Mouse (Mus musculus) liver, adult (tissue): ENCODE measurements around the gene Ndufs7.

Source experiments
- GATA4 ChIP-seq: IDR thresholded peaks from 2 replicates; pipeline ENCODE4 v1.6.1; 2014; ENCODE audit warnings: mild to moderate bottlenecking, low read length; ENCODE audit not compliant: insufficient replicate concordance

Gene Ndufs7

DNA sequence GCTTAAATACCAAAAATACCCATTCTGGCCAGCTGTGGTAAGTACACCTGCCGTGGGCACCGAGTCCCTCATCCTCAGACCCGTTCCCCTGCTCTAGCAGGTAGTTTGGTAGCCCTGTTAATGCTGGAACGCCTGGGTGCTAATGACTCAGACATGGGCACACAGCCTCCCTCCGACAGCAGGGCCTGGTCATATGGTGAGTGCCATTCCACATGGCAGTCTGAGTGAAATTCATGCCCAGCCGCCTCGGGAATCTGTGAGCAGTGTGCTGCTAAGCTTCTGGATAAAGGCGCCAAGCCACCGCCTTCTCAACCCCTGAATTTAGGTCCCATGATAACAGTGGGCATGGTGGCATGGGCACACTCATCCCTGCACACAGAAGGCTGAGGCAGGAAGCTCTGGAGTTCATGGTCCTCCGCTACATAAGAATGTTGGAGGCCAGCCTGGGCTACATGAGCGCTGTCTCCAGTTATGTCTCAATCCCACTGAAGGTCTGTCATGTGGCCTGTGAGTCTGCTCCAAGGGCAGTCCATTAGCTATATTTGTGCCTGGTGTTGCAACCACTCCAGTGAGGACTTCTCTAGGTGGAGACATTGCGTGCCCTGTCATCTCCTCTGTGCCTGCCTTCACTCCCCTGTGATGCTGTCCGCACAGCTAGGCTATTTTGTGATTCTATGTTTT lies 12.6 kb upstream of the Ndufs7 start:
- no peak for TF ChIP-seq GATA4

DNA sequence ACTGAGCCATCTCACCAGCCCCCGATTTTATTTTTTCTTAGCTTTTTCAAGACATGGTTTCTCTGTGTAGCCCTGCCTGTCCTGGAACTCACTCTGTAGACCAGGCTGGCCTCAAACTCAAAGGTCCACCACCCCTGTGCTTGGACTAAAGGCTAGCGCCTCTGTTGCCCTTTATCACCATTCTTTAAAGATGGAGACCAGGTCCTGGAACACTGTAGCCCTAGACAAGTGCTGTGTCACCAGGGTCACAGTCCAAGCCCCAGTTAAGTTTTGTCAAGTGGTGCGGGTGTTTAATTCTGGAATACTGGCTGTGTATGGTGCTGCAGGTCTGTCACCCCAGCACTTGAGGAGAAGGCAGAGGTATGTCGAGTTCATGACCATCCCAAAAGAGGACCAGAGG lies 11.9 kb upstream of the Ndufs7 start:
- no peak for TF ChIP-seq GATA4

DNA sequence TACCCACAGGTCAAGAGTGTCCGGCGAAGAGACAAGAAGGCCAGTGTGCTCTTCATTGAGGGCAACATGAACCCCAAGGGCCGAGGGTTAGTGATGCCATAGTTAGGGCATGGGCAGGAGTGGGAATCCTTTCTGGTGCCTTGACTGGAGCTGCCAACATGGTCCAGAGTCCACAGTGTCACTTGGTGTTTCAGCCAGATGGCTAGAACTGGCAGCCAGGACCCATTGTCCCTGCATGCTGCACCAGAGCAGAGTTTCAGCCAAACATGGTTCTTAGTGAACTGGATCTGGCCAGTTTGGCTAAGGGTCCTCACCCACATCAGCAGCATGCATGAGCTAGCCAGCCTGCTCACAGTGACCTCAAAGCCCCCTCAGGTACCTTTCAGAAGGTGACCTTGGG lies 10.6 kb upstream of the Ndufs7 start:
- no peak for TF ChIP-seq GATA4

DNA sequence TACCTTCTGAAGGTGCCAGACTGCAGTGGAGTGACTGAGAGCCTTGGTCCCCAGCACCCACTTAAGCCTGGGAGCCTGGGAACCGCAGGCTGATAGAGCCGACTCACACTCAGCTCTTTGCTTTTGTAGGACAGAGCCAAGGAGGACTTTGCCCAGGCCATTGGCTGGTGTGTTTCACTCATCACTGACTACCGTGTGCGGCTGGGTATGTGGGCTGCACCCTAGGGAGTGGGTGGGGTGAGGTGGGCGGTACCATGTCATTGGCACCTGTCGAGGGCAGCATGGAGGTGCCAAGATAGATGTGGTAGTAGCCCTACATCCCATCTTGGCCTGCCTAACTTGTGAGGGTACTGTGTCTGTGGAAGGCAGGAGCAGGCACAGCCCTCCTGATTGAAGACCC lies 9.1 kb upstream of the Ndufs7 start:
- TF ChIP-seq GATA4 = no peak

DNA sequence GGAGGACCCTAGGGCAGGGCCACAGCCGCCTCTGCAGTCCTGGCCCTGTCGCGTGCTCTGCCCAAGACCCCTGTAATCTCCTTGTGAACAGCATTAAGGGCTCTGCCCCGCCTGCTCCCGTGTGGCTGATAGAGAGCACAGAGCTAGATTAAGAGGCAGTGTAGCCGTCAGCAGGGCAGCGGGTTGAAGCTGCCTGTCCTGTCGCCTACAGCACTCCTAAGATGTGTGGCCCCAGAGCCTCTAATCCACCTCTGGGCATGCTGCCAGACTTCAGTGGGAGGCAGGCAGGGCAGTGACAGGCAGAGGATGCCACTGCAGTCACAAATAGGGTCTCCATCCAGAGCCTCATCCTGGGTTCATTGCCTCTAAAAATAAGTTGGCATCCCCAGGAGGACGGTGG lies 6.8 kb upstream of the Ndufs7 start:
- TF ChIP-seq GATA4 = no peak

DNA sequence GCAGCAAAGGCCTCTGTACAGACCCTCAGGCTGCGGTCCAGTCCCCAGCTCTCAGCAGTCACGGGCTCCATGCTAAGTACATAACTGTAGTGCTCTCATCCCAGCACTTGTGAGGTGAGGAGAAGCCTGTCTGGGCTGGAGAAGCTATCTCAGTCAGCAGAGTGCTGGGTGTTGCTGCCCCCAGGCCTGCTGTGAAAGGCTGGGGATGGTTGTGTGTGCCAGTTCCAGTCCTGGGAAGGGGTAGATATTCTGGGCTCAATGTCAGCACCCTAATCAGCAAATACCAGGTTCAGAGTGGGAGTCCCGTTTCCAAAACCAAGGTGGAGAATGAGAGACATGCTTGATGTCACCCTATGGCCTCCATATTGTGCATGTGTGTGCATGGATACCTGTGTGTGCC lies 6.3 kb upstream of the Ndufs7 start:
- no peak for TF ChIP-seq GATA4

DNA sequence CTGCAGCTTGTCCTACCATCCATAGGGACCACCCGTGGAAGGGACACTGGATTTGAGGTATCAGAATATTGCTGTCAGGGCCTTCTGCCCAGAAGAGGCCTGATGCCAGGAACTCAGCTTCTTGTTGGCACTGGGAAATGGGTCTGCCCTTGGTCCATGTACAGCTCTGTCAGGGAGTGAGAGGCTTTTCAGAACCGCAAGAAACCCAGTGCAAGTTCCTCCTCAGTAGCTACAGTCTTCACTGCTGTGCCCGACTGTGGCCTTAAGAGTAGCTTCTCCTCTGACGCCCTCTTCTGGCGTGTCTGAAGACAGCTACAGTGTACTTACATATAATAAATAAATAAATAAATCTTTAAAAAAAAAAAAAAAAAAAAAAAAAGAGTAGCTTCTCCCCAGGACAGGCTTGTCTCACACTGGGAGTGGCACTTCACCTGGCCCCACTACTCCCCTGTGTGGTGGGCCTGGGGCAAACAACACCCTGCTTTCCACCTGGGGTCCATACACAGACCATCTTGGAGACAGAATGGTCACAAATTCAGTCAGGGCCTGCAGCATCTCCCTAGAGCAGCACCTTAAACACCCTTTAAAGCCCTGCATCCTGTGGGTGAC lies 4.0 kb upstream of the Ndufs7 start:
- TF ChIP-seq GATA4 = no peak

DNA sequence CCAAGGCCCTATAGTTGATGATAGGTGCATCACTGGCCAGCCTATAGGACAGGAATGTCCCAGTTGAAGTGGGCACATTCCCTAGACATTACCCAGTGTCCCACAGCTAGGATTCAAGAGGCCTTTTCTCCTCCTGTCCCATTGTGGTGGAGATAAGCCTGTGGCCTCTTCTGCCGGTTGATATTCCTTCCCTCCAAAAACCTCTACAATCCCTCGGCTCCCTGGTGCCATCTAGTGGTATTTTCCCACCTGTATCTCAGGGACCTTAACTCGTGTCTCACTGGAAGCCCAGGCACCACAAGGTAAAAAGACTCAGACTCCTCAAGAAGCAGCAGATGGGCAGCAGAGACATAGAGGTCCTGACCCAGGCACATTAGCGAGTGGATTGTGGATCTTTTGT lies 3.3 kb upstream of the Ndufs7 start:
- TF ChIP-seq GATA4 = peak; percentile 55; the same call in 1 of the 2 replicates

DNA sequence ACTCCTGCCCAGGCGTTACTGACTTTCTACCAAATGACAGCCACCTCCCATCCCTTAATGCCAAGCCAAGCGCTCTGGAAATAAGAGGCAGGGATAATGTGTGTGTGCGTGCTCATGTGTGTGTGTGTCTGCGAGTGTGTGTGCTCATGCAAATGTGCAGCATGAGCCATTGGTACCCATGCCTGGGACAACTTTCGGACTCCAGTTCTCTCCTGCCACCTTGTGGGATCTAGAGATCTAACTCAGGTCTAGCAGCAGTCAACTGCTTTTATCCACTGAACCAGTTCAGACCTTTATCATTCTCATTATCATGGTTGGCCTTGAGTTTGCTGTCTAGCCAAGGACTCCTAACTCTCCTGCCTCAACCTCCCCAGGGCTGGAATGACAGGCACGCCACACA lies 1.1 kb upstream of the Ndufs7 start:
- no peak for TF ChIP-seq GATA4

DNA sequence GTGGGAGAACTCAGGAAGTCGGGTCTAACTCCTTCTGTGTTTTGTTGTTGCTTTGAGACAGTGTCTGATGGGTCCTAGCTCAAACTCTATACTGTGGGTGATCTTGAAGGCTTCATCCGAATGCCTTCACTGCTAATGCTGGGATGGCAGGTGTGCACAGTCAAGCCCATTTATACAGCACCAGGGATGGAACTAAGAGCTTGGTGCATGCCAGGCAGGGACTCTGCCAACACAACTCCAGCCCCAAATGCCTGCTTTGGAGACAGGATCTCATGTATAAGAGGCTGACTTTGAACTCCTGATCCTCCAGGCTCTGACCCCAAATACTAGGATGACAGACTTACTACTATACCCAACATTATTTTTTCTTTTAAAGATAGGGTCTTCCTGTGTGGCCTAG lies 1.1 kb downstream of the Ndufs7 start:
- no peak for TF ChIP-seq GATA4

DNA sequence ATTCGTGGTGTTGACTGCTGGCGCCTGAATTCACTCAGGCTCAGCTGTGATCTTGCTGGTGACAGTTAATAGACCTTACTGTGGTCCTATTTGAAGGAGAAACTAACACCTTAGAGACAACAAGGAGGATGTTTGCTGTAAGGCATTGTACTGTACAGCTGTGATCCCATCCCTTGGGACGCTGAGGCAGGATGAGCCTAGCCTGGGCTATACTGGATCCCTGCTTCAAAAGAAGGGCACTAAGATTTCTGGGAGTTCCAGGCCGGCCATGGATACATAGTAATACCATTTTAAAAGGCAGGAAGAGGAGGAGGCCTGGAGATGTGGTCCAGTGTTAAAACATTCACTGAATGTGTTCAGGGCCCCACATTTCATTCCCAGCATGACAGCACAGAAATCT lies 1.7 kb downstream of the Ndufs7 start:
- TF ChIP-seq GATA4 = no peak

DNA sequence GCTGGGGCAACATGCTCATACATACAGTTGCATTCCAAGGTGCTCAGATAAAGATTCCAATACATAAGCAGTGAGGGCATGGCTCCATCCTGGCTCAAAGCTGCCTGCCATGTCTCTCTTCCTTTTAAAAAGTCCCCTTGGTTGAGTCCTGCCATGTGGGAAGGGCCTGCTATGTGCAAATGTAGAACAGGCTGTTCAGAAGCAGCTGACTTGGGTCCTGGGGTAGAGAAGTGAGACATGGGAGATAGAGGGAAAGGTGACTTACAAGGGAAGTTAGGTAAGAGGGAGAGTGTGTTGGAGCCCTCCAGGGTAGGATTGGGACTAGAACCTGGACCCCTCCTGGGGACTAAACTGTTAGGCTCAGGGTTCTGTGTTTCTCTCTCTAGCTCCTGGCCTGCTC lies 3.1 kb downstream of the Ndufs7 start:
- TF ChIP-seq GATA4 = no peak

DNA sequence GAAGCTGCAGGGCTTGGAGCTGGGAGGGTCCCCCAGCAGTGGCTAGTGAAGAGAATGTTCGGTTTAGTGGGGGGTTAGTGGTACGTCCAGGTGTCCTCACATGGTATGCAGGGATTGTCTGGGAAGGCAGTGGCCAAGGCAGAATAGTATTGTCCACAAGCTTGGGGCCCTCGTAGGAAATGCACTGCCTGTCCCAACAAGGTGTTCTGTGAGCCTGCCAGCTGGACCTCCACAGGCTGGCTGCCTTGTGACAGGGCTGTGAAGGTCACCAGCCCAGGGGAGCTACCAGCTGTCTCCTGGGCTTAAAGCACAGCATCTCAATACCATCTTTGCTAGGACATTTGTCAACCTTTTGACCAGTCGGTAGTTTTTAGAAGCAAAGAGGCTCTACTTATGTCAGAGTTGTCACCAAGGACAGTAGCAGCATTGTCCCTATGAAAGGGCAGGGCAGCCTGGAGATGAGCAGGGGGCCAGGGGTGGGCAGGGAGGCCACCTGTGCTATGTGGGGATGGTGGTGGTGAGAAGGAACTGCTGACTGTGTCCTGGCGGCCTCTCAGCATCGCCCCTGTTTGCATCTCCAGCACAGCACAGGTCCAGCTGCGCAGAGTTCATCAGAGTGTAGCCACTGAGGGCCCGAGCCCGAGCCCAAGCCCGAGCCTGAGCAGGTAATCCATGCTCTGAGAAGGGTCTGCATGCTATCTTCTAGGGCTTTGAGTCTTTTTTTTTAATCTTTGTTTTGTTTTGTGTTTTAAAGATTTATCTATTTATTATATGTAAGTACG lies 3.8 kb downstream of the Ndufs7 start:
- TF ChIP-seq GATA4 = no peak

DNA sequence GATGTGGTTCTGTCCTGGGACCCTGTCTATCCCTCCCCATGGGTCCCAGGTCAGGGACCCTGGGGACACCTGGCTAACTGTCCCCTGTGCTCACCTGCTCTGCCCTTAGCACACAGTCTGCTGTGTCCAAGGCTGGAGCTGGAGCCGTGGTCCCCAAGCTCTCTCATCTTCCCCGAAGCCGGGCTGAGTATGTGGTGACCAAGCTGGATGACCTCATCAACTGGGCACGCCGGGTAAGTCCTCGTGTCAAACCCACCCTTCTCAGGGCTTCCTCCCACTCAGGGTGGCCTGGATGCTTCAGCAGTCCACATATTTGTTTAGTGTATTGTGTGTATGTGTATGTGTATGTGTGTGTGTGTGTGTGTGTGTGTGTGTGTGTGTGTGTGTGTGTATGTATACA lies 4.6 kb downstream of the Ndufs7 start:
- TF ChIP-seq GATA4 = no peak

DNA sequence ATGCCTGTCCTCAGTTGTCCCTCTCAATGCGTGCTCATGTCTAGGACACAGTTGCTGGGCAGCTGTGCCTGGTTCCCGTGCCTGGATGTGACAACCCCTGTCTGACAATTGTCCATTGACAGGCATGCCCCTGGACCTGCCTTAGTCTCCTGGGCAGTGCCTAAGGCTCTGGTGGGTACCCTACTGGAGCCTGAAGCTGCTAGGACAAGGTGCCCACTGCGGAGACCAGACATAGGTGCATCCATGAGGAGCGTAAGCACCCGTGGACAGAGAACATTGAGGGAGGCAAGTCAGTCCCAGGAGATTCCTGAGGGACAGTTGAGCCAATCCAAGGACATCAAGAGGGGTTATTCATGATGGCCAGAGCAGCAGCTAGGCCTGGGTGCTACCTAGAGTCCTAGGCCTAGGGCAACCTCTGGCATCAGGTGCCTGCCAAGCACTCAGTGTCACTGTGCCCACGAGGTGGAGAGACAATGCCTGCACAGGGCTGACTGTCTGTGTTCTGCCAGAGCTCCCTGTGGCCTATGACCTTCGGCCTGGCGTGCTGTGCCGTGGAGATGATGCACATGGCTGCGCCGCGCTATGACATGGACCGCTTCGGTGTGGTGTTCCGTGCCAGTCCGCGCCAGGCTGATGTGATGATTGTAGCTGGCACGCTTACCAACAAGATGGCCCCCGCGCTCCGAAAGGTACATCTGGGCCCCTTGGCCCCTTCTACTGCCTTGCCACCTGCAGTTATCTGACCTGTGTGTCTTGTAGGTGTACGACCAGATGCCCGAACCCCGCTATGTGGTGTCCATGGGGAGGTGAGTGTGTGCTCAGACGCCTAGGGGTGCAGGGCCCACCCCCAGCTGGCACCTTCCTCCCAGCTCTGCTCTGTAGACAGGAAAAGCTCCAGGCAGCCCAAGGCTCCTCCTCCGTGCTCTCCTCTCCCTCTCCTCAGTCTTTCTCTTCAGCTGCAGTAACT lies 5.7 kb downstream of the Ndufs7 start:
- no peak for TF ChIP-seq GATA4

DNA sequence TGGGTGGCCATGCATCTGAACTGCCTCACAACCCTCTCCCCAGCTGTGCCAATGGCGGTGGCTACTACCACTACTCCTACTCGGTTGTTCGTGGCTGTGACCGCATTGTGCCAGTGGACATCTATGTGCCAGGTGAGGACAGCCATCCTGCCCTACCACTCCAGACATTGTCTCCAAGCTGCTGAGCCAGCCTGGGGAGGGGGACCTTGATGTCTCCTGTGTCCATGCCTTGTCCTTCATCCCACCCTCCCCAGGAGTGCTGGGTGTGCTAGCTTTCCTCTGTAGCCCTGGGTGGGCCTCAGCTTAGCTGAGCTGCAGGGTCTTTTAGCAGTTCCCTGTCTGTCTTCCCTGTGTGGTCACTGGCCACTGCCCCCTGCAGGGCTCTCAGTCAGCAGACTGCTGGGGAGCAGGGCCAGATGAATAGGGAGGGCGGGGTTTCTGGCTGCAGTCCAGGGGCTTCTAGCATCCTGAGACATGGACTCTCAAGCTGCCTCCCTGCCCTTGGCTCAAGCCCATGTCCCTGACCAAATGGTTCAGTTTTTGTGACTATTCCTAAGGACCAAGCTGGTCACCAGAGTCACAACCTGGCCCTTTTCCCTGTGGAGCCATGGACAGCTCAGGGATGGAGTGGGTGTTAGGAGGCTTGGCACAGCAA lies 7.1 kb downstream of the Ndufs7 start:
- no peak for TF ChIP-seq GATA4
